Mouse (Mus musculus): ENCODE data around the gene Znhit6.

Znhit6 gene

DNA sequence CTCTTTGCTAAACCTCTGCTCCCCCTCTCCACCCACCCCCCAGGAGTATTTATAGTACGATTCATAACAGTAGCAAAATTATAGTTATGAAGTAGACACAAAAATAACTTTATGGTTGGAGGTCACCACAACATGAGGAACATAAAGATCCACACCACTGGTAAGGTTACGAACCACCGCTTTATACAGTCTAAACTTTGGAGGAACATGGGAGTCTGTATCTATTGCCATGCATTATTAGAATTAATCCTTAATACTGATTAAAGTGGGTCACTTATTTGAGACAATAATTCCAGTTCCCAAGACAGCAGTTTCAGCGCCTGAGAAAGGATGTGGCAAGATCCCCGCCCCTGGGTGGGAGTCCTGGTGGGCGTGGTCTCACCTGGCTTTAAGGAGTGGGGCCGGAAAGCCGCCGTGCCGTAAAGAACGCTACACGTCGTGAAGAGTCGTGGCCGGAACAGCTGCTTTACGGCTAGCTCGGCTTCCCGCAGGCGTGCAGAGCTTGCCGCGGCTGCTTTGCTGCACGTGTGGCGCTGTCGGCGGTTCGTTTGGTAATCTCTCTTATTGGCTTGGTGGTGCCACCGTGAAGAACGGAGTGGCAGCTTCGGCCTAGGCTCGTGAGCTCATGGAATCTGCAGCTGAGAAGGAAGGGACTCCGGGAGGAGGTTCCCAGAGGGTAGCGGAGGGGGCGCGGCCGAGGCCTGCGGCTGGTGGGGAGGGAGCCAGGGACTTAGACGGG, at the start of gene Znhit6:
TSS of gene Znhit6 (plus strand) at position 463 of the 739 bp plus-strand sequence.
- peak; percentile 98 for DNase-seq (ENCODE audit: low read depth, low spot score)

DNA sequence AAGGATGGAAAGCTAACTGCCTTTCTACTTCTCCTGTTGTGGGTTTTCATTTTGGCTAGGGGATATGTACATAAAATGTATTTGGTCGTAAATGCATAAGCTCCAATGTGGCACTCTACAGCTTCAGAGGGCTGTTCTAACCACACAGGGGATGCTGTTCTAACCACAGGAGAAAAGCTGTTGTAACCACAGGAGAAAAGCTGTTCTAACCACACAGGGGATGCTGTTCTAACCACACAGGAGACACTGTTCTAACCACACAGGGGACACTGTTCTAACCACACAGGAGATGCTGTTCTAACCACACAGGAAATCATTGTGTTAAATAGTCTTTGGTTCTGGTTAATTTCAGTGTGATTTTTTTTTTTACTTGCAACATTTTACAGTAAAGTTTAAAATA, 38.1 kb upstream of the Znhit6 start:
- DNase-seq (ENCODE audit: low read depth, low spot score), result no peak

DNA sequence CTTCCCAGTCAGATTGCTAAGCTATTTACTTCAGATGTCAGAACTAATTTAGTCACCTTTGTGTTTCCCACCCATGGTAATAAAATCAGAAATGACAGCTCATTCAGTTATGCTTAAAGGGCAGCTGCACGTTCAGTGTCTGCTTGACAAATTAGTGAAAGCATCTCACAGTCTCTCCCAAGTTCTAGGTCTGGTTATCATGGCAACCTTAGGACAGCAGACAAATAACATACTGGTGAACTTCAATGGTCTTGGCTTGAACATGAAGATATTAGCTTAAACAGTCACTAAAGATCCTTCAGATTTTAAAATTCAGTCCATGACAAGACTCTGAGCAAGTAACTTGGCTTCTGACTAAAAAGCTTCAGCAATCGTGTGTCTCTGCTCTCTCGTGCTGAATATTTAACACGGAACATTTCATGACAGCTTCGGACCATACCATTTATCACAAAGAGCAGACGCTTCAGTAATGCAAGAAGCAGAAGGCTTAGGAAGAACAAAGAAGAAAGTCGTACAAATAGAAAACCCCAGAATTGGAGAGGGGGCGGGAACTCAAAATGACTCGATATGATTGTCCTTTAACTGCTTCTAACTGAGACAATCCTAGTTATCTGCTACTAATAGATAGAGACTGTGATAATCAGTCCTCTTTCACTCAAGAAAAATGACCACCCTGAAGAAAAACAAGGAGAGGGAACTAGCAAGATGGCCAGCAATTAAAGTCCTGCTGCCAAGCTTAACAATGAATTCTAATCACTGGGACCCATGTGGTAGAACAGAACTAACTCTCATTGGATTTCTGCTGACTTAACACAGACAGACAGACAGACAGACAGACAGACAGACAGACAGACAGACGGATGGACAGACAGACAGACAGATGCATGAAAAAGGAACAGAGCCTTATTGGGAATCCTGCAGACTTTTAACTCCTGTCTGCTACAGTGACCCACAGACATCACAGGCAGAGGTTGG, 27.3 kb upstream of the Znhit6 start:
- no peak for DNase-seq (ENCODE audit: low read depth, low spot score)

DNA sequence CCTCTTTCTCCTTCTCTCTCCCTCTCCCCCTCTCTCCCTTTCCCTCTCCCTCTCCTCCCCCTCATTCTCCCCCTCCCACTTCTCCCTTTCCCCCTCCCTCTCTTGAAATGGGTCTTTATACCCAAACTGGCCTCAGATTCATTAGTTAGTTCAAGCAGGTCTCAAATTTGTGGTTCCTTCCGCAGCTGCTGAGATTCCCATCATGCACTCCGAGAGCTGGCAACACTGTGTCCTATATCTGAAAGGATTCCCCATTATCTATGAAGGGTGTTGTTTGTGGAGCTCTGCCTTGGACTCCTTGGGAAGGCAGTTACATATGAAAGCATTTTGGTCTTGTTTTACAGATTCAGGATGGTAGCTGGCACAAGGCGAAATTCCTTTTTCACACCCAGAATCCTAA, 25.8 kb upstream of the Znhit6 start:
- DNase-seq (ENCODE audit: low read depth, low spot score), result no peak

DNA sequence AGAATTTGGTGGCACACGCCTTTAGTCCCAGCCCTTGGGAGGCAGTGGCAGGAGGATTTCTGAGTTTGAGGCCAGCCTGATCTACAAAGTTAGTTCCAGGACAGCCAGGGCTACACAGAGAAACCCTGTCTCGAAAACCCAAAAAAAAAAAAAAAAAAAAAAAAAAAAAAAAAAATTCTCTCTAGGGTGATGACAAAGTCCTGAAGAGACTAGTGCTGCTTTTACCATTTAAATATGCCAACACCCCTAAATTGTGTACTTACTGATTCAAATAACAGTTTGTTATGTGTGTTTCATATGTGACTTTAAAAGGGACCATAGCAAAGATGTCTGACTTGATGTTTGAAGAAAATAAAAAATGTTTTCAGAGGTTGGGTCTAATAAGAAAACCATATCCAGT, 21.6 kb upstream of the Znhit6 start:
- no peak for DNase-seq (ENCODE audit: low read depth, low spot score)

DNA sequence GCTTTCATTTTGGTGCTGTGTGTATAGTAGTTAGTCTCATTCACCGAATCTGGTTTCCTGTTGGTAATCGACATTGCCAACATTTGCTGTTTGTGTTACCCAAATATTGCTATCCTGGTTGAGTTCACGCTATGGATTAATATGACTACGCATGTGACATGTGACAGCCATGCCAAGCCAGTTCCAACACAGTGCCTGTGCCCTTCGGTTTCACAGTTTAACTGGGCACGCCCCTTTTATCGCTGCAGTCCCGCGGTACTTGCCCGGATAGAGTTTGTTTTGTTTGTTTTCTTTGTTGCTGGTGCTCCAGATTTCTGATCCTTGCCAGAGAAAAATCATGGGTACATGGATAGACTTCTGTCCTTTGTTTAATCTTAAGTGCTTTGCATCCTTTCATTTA, 19.8 kb upstream of the Znhit6 start:
- no peak for DNase-seq (ENCODE audit: low read depth, low spot score)

DNA sequence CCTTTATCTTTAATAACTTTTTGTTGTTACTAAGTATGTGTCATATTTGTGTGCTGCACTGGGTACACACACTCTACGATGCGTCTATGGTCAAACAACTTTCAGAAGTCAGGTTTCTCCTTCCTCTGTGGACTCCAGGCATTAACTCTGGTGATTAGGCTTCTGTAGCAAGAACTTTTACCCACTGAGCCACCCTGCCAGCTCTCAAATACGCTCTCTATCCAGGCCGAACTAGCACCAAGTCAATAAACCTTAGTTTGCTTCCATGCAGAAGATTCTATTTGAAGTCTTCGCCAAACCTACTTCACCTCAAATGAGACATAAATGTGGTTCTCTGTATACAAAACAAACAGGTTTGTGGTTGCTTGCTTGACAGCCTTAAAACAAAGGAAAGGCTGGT, 16.3 kb upstream of the Znhit6 start:
- DNase-seq (ENCODE audit: low read depth, low spot score), result no peak

DNA sequence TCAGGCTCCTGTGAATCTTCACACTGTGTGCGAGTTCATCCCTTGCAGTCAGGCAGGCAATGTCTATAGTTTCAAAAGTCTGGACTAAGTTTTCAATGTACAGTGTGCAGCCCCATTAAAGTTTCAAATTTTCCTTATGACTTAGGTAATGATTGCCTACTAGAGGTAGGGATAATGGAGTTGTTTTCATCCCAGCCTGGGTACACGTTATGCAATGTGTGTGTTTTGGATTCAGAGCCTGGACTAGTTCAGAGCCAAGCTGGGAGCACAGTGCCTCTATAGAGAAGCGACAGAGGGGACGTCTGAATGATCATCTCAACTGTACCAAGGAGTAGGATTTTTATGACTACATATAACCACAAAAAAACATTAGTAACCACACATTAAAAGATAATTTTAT, 15.9 kb upstream of the Znhit6 start:
- DNase-seq (ENCODE audit: low read depth, low spot score), result no peak

DNA sequence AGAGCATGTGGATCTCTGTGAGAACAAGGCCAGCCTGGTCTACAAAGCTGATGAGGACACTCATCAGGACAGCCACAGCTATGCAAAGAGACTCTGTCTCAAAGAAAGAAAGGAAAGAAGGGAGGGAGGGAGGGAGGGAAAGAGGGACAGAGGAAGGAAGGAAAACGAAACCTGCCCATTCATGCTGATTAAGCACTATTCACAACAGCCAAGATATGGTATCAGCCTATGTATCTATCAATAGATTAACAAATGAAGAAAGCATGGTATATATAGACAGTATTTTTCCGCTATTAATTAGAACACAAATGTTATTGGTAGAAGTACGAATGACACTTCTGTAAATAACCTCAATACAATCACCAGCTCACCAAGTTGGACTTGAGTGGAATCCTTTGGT, 1.5 kb upstream of the Znhit6 start:
- DNase-seq (ENCODE audit: low read depth, low spot score), result no peak

DNA sequence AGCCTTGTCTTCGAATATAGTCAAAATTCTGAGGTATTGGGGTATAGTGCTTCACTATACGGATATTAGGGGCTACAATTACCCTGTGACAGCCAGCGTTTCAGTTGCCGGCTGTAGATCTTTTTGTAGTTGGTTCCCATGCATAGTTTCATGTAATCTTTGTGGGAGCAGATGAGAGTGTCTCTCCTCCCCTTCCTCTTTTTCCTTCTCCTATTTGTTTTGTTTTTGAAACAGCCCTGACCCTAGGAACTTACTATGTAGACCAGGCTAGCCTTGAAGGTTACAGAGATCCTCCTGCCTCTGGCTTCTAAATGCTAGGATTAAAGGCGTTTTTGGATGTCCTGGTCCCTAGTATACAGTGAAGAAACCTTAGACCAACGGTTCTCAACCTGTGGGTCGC, 665 bp upstream of the Znhit6 start:
- no peak for DNase-seq (ENCODE audit: low read depth, low spot score)

DNA sequence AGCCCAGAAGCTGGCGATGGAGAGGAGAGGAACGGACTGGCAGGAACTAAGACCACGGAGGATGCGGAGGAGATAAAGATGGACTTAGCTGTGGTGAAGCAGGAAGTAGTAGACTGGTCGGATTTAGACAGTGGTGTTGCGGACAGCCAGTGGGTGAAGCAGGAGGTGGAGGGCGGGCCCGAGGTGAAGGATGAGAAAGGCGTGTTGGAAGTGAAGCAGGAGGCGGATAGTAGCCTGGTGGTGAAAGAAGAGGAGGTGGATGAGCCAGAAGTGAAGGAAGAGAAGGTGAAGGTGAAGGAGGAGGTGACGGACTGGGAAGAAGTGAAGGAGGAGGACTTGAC, 447 bp downstream of the Znhit6 start:
- DNase-seq (ENCODE audit: low read depth, low spot score), result no peak

DNA sequence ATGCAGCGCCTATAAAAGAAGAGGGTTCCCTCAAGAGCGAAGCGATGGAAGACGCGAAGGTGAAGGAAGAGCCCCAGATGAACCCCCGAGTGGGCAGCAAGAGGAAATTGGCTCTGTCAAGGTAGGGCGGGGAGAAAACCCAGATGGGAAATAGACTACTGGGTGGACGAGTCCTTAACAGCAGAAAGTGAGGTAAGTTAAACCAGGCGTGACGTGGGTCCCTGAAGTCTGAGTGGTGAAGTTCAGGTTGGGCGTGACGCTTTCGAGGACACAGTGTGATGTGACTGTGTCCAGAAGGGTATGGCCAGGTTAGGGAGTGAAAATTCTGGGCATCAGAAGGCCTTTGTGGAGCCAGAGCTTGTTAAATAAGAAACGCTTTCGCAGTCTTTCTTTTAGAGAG, 871 bp downstream of the Znhit6 start:
- no peak for DNase-seq (ENCODE audit: low read depth, low spot score)

DNA sequence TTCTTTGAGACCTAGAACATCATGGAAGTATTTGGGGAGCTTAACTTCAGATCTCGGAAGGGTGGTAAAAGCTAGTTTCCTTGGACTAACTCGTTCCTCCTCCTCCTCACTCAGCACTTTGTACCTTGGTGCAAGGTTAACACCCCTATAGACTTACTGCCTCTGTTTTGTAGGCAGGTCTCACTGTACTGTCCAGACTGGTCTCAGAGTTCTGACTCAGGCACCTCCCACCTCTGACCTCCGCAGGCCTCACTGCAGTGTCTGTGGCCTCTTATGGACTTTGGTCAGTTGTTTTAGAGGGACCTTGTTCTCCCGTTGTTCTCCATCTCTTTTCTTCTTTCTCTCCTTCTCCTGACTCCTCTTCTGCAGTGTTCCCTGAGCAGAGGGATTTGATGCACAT, 7.0 kb downstream of the Znhit6 start:
- no peak for DNase-seq (ENCODE audit: low read depth, low spot score)

DNA sequence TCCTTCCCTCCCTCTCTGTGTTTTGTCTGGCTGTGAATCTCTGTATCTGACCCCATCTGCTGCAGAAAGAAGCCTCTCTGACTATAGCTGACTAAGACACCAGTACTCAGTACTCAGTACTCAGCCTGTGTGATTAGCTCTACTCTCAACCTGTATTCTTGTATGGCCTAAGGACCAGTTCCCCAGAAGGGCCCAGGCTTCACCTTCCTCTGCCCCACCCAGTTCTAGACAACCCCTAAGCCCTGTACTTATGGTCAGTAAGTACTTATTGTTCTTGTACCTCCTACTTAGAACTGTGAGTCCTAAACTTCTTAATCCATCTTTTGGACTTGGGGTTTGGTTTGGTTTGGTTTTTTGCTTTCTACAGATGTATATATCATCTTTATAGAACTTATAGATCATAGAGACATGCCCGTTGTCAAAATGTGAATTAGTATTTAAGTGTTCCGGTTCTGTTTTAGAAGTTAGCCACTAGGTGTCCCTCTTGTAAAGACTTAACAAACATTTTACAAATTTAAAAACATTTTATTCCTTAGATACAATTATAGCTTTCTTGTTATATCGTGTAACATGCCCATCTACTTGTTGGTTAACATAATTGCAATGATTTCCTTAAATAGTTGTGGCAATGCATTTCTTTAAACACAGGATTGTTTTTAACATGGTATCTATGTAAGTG, 7.7 kb downstream of the Znhit6 start:
- DNase-seq (ENCODE audit: low read depth, low spot score), result no peak

DNA sequence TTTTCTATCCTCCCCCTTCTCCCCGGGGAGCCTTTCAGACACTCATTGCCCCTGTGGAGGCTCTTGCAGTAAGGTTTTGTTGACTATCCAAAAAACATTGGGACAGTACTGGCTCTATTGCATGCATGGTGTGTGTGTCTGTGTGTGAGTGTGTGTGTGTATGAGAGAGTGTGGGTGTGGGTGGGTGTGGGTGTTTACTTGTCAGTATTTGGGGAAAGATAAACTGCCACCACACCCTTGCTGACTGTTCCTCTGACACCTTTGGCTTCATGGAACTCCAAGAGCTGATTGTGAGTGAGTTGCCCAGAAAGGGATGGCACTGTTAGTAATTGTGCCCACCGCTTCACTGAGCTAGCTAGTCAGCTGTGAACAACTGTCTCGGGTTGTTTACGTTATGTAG, 14.6 kb downstream of the Znhit6 start:
- no peak for DNase-seq (ENCODE audit: low read depth, low spot score)

DNA sequence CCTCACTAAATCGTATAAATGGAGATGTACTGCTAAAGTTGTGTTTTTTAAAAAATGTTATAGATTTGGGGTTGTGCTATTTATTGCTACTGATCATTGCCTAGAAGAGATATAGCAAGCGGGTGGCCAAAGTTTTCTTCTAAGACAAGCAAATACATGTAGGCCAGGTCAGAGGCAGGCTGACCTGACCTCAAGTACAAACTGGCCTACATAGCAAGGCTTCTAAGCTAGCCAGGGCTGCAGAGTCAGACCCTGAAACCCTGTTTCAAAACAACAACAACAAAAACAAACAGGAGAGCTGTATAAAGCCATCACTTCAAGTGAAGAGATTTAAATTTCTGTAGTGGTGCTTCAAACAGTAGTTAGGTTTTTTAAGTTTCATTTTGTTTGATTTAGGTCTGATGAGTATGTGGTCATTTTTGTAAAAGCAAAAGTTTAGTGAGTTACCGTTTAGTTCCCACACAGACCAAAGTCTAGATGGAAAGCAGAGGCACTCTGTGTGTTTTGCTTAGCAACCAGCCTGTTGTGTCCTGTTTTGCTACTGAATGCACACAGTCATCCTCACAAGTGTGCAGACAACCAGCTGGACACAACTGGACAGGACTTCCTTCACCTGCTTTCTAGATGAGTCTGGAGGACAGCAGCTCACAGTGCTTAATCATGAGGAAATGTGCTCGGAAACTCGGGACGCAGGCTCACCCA, 16.0 kb downstream of the Znhit6 start:
- DNase-seq (ENCODE audit: low read depth, low spot score), result no peak

DNA sequence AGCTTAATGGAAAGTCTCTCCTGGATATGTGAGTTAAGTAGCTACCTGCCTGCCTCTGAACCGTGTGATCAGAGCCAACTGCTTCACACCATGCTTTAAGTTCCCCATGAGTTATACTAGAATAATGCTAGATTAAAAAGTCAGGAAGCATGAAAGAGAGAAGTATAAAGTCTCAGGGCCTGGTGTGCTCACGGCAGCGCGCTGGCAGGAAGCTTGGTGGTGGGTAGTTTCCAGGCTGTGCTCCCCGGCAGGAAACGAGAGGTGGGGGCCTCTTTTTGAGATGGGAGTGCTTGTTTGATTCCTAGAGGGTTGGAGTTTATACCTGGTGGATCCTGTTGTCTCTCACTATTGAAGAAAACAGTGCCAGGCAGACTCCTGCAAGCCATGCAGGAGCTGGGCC, 19.3 kb downstream of the Znhit6 start:
- DNase-seq (ENCODE audit: low read depth, low spot score), result no peak

DNA sequence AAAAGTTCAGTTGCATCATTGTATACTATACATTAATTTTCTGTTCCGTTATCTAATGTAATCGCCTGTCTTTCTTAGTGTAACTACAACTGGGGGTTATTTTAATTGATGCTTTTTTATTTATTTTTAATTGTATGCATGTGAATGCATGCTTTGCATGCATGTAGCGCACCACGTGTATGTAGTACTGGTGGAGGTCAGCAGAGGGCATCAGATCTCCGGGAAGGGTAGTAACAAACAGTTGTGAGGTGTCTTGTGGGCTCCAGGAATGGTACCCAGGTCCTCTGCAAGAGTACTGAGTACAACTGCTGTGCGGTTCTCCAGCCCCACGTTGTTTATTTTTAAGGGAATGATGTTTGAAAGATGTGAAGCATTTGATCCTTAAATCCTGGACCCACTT, 23.1 kb downstream of the Znhit6 start:
- peak; percentile 57 for DNase-seq (ENCODE audit: low read depth, low spot score)

DNA sequence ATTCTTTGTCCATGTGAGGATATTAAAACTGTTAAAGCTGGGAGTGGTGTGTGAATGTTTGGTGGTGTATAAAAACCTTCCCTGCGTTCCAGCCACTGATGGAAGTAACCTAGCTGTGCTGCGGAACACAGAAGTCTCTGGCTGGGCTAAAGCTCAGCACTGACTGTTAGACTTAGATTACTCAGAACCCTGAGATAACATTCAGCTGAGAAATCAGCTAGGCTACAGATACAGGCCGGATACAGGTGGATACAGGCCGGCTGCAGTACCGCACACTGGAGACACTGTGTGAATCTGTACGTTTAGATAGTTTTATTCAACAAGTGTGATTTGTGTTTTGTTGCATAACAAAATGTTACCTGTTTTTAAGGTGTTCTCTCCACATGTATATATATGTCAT, 24.8 kb downstream of the Znhit6 start:
- no peak for DNase-seq (ENCODE audit: low read depth, low spot score)

DNA sequence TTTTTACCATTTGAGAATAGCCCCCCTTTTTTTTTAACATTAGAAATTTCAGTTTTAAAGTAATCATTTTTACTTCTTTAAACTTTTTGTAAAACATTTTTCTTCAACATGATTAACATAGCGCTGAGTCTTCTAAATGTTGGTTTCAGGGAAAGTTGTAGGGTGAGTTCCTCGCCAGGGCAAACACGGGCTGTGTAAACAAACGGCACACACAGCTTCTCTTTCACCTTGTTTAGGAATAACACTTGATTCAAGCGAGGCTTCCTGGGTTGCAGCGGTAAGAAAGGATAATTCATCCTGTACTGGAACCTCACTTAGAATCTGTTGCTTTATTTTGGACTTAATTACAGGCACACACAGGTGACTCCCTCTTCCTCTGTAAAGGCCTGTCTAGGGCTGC, 25.3 kb downstream of the Znhit6 start:
- no peak for DNase-seq (ENCODE audit: low read depth, low spot score)

DNA sequence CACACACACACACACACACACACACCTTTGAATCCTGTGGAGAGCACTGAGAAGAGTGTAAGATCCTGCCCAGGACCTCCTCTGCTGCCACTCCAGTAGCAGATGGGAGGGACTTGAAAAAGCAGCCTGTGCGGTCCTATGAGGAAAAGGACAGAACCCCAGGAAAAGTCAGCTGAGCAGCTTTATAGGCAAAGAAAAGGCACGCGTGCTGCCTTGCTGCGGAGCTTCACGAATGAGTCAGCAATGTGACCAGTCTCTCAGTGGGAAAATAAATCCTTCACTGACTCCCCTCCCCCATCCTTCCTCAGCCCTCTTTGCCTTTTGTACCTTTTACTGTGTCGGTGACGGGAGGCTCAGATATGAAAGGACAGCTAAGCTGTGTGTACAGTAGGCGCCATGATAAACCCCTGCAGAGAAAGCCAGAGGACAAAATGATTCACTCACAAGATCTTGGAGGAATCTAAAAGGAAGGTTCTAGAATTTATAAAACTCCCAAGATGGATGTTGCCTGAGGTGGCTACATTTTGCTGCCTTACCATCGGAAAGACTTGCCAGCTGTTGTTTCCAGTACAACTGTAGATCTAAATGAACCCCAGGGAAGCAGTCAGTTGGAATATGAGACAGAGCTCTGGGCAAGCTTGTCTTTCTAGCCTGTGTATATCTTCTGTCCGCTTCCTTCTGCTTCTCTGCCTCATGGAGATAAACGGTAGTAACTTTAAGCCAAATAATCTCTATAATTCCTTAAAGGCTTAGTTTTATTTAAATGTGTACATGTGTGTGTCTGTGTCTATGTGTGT, 26.6 kb downstream of the Znhit6 start:
- DNase-seq (ENCODE audit: low read depth, low spot score), result peak; percentile 68
